Mouse (Mus musculus) neural tube, embryonic 15.5 days (tissue): ENCODE data around the gene Setd3. TPM values are rescaled to one million over a fixed set of nuclear protein-coding genes. Genes with fewer than 3 reads are reported as not detected.

ENCODE experiments used
- ATAC-seq: fragments of 200-750 bp; cut with Nextera tagmentation; 2 replicates; pipeline ENCODE4 v1.8.0; 2017; ENCODE audit warnings: mild to moderate bottlenecking, moderate TSS enrichment, moderate library complexity; ENCODE audit not compliant: low FRiP score
- H3K27ac ChIP-seq: fragments of 300-500 bp; sonication (generic); replicated peaks from 2 replicates; pipeline ENCODE4 v1.5.1; 2015; ENCODE audit warnings: mild to moderate bottlenecking, inconsistent platforms
- H3K27me3 ChIP-seq: fragments of 300-500 bp; sonication (generic); replicated peaks from 2 replicates; pipeline ENCODE4 v1.6.1; 2015; ENCODE audit warnings: inconsistent platforms
- H3K36me3 ChIP-seq: fragments of 300-500 bp; sonication (generic); 2 replicates; pipeline ENCODE4 v1.6.1; 2015; ENCODE audit warnings: inconsistent platforms
- H3K4me1 ChIP-seq: fragments of 300-500 bp; sonication (generic); 2 replicates; pipeline ENCODE4 v1.6.1; 2015; ENCODE audit warnings: inconsistent platforms
- H3K4me2 ChIP-seq: fragments of 300-500 bp; sonication (generic); 2 replicates; pipeline ENCODE4 v1.6.1; 2015; ENCODE audit warnings: inconsistent platforms, mild to moderate bottlenecking, moderate library complexity
- H3K4me3 ChIP-seq: fragments of 300-500 bp; sonication (generic); replicated peaks from 2 replicates; pipeline ENCODE4 v1.5.1; 2015; ENCODE audit warnings: mild to moderate bottlenecking, inconsistent platforms
- H3K9ac ChIP-seq: fragments of 300-500 bp; sonication (generic); replicated peaks from 2 replicates; pipeline ENCODE4 v1.6.1; 2015; ENCODE audit warnings: mild to moderate bottlenecking, inconsistent platforms
- H3K9me3 ChIP-seq: fragments of 300-500 bp; sonication (generic); replicated peaks from 2 replicates; pipeline ENCODE4 v1.6.1; 2016; ENCODE audit warnings: inconsistent platforms
- WGBS: fragments of 180-500 bp; shearing (Covaris S2); methylation state at CpG from one replicate; pipeline ENCODE4 v1.1.7; 2015; ENCODE audit warnings: mixed read lengths; 5-methylcytosine and 5-hydroxymethylcytosine counted together
- polyA plus RNA-seq: library from polyadenylated mRNA; unstranded; fragments of >200 nt; fragmentation: Nextera tagmentation; extraction: Ambion mirVana; gene quantifications from 2 replicates; pipeline ENCODE4 v1.2.1, GENCODE M21; 2015

Gene Setd3
- polyA plus RNA-seq, 1 experiment from 2014 or later, result 98.3 TPM

DNA sequence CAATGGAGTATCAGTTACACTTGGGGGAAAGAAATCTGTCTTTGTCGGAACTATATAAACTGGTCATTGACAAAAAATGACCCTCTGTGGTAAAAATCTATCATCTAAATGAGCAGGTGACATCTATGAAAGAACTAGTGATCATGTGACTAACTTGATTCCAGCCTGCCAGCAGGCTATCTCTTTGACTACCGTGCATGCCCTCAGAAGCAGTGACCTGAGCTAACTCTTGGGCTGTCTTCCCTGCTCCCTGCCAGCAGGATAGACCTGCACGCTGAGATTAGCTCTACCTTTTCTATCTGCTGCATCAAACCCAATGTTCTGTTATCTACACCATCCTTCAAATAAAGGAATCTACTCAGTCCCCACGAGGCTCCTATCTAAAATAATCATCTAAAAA lies 6.5 kb downstream of the Setd3 start:
- Histone ChIP-seq H3K36me3 (no peaks in the 10 kb centered on the region), H3K9me3 (no peaks in the 10 kb centered on the region), H3K27ac (no peak overlapping the region), H3K4me3 (no peak overlapping the region), H3K27me3 (no peaks in the 10 kb centered on the region), H3K4me2 (no peak overlapping the region), H3K4me1 (peaks cover 33% of the 10 kb centered on the region), H3K9ac (no peak overlapping the region)
- no peak for ATAC-seq
- whole genome bisulfite sequencing, result 66% methylated on average over 4 of the region's 4 CpGs

GRCm38 (mm10) chr12:108171336-108171735 lies 7.8 kb downstream of the Setd3 start:
- H3K36me3 ChIP-seq, result no peaks in the 10 kb centered on the region
- no peak for ATAC-seq
- peaks cover 21% of the 10 kb centered on the region for H3K4me1 ChIP-seq
- no peak overlapping the region for H3K4me3 ChIP-seq
- H3K9me3 ChIP-seq, result no peaks in the 10 kb centered on the region
- no peak overlapping the region for H3K9ac ChIP-seq
- no peak overlapping the region for H3K4me2 ChIP-seq
- no peaks in the 10 kb centered on the region for H3K27me3 ChIP-seq
- H3K27ac ChIP-seq, result no peak overlapping the region

- WGBS, result 90% methylated on average over 3 of the region's 3 CpGs
- no peaks in the 10 kb centered on the region for H3K36me3 ChIP-seq
- H3K4me2 ChIP-seq, result no peak overlapping the region
- H3K27ac ChIP-seq, result no peak overlapping the region
- peaks cover 19% of the 10 kb centered on the region for H3K4me1 ChIP-seq
- no peaks in the 10 kb centered on the region for H3K9me3 ChIP-seq
- H3K27me3 ChIP-seq, result no peaks in the 10 kb centered on the region
- H3K9ac ChIP-seq, result no peak overlapping the region
- no peak overlapping the region for H3K4me3 ChIP-seq
- ATAC-seq, result no peak
Measured at GRCm38 (mm10) chr12:108170467-108170866, 8.6 kb downstream of the Setd3 start.

- Histone ChIP-seq H3K9ac (no peak overlapping the region), H3K4me1 (peaks cover 19% of the 10 kb centered on the region), H3K4me3 (no peak overlapping the region), H3K9me3 (no peaks in the 10 kb centered on the region), H3K4me2 (no peak overlapping the region), H3K27ac (no peak overlapping the region), H3K27me3 (no peaks in the 10 kb centered on the region), H3K36me3 (no peaks in the 10 kb centered on the region)
- no peak for ATAC-seq
- 76% methylated on average over 3 of the region's 3 CpGs for WGBS
Measured at GRCm38 (mm10) chr12:108168909-108169308, 10.2 kb downstream of the Setd3 start.

DNA sequence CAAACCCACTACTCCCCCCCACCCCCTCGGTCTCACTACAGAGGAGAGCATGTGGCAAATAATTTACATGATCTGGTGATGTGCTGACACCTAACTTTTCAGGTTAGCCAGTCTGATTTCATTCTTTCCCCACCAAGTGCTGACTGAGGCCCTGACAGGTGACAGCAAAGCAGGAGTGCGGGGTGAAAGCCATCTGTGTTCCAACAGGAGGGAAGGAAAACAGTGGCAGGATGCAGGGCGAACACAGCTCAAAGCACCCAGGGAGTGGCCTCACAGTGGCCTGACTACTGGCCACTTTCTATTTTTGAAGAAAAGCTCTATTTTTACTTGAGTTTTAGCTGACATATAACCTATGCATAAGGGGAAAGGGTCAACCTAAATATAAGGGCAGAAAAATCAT lies 15.4 kb downstream of the Setd3 start:
- Histone ChIP-seq H3K9me3 (no peaks in the 10 kb centered on the region), H3K9ac (no peak overlapping the region), H3K27ac (no peak overlapping the region), H3K4me3 (no peak overlapping the region), H3K27me3 (no peaks in the 10 kb centered on the region), H3K4me2 (no peak overlapping the region), H3K4me1 (no peaks in the 10 kb centered on the region), H3K36me3 (peaks cover 30% of the 10 kb centered on the region)
- ATAC-seq, result no peak
- 81% methylated on average over 3 of the region's 3 CpGs for WGBS

GRCm38 (mm10) chr12:108162036-108162435 lies 17.1 kb downstream of the Setd3 start:
- Histone ChIP-seq H3K27me3 (no peaks in the 10 kb centered on the region), H3K9ac (no peak overlapping the region), H3K4me3 (no peak overlapping the region), H3K4me2 (no peak overlapping the region), H3K36me3 (peaks cover 33% of the 10 kb centered on the region), H3K27ac (no peak overlapping the region), H3K9me3 (no peaks in the 10 kb centered on the region), H3K4me1 (no peaks in the 10 kb centered on the region)
- no peak for ATAC-seq
- 88% methylated on average over 1 of the region's 1 CpGs for WGBS

GRCm38 (mm10) chr12:108159863-108160262 lies 19.3 kb downstream of the Setd3 start:
- no peak for ATAC-seq
- Histone ChIP-seq H3K27ac (no peak overlapping the region), H3K9me3 (no peaks in the 10 kb centered on the region), H3K4me1 (no peaks in the 10 kb centered on the region), H3K4me2 (no peak overlapping the region), H3K9ac (no peak overlapping the region), H3K4me3 (no peak overlapping the region), H3K27me3 (no peaks in the 10 kb centered on the region), H3K36me3 (peaks cover 36% of the 10 kb centered on the region)

DNA sequence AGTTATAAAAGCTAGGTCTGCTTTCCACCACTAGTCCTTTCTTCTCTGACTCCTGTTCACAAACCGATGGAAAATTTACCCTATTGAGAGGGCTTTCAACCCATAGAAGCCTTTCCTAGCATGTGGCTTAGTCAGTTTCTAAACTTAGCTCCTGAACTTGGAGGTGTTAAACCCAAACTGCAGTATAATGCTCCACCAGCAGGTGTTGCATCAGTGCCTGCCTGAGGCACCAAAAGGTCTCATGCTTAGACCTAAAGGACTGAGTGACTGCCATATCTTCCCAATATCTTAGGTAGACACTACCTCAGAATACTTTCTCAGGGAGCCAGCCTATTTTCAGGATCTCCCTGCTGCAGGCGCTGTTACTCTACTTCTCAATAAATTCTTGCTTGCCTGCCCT lies 26.4 kb downstream of the Setd3 start:
- no peaks in the 10 kb centered on the region for H3K9me3 ChIP-seq
- 97% methylated on average over 2 of the region's 2 CpGs for WGBS
- H3K4me2 ChIP-seq, result no peak overlapping the region
- ATAC-seq, result no peak
- no peaks in the 10 kb centered on the region for H3K4me1 ChIP-seq
- peaks cover 16% of the 10 kb centered on the region for H3K36me3 ChIP-seq
- H3K4me3 ChIP-seq, result no peak overlapping the region
- H3K27ac ChIP-seq, result no peak overlapping the region
- H3K27me3 ChIP-seq, result no peaks in the 10 kb centered on the region
- H3K9ac ChIP-seq, result no peak overlapping the region

- 75% methylated on average over 3 of the region's 3 CpGs for WGBS
- Histone ChIP-seq H3K9me3 (no peaks in the 10 kb centered on the region), H3K4me2 (no peak overlapping the region), H3K27me3 (no peaks in the 10 kb centered on the region), H3K4me1 (no peaks in the 10 kb centered on the region), H3K36me3 (peaks cover 13% of the 10 kb centered on the region), H3K9ac (no peak overlapping the region), H3K4me3 (no peak overlapping the region), H3K27ac (no peak overlapping the region)
- ATAC-seq, result no peak
Measured at GRCm38 (mm10) chr12:108149764-108150163, 29.4 kb downstream of the Setd3 start.

- Histone ChIP-seq H3K4me1 (no peaks in the 10 kb centered on the region), H3K36me3 (peaks cover 11% of the 10 kb centered on the region), H3K4me2 (no peak overlapping the region), H3K27ac (no peak overlapping the region), H3K27me3 (no peaks in the 10 kb centered on the region), H3K9ac (no peak overlapping the region), H3K9me3 (no peaks in the 10 kb centered on the region), H3K4me3 (no peak overlapping the region)
- WGBS, result 95% methylated on average over 3 of the region's 3 CpGs
- no peak for ATAC-seq
Measured at GRCm38 (mm10) chr12:108145198-108145597, 33.9 kb downstream of the Setd3 start.

DNA sequence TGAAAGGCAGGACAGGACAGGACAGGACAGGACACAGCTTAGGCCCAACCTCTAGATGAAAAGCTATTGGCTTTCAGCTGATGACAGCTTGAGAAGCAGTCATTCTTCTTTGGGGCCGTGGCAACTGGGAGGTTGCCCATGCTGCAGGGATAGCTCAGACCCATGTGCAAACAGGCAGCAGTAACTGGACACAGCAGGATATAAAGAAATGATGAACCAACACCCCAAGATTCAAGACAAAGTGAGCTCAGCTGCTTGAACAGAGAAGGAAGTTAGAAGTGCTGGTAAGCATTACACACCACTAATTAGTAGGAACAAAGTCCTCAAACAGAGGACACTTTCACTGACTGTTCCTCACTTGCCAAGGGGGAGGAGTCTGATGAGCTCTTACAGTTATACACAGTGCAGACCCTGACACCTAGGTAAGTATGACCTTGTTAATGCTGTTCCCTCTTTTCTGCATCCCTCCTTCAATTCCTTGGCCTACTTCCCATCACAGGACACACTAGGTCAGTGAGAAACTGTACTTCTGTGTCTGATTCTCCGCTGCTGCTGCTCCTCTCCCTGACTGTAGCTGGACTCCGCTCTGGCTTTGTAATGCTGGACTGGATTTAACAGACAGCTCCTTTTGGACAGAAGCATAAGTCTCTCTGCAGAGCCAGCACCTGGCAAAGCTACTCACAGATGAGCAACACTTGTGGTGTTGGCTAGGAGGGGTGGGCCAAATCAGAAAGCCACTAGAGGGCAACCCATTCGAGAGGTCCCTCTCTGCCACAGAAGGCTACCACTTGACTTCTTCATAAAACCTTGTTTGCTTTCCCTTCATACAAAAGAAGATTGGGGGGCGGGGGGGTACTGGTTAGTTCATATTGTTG lies 35.3 kb downstream of the Setd3 start:
- peaks cover 7% of the 10 kb centered on the region for H3K36me3 ChIP-seq
- H3K4me3 ChIP-seq, result no peak overlapping the region
- H3K27me3 ChIP-seq, result no peaks in the 10 kb centered on the region
- no peak overlapping the region for H3K9ac ChIP-seq
- no peaks in the 10 kb centered on the region for H3K4me1 ChIP-seq
- no peak overlapping the region for H3K4me2 ChIP-seq
- ATAC-seq, result no peak
- H3K27ac ChIP-seq, result no peak overlapping the region
- H3K9me3 ChIP-seq, result no peaks in the 10 kb centered on the region
- WGBS, result 83% methylated on average over 5 of the region's 5 CpGs

GRCm38 (mm10) chr12:108135610-108136208 lies 43.4 kb downstream of the Setd3 start:
- Histone ChIP-seq H3K4me2 (no peak overlapping the region), H3K4me3 (no peak overlapping the region), H3K36me3 (0 out of 2 replicates have a peak, but pooled peaks cover 14% of the 10 kb centered on the region), H3K27me3 (no peaks in the 10 kb centered on the region), H3K9ac (no peak overlapping the region), H3K9me3 (no peaks in the 10 kb centered on the region), H3K27ac (no peak overlapping the region), H3K4me1 (no peaks in the 10 kb centered on the region)
- 86% methylated on average over 6 of the region's 6 CpGs for WGBS
- no peak for ATAC-seq
